Mouse (Mus musculus): ENCODE measurements around the gene Rasgef1a.

Gene Rasgef1a

DNA sequence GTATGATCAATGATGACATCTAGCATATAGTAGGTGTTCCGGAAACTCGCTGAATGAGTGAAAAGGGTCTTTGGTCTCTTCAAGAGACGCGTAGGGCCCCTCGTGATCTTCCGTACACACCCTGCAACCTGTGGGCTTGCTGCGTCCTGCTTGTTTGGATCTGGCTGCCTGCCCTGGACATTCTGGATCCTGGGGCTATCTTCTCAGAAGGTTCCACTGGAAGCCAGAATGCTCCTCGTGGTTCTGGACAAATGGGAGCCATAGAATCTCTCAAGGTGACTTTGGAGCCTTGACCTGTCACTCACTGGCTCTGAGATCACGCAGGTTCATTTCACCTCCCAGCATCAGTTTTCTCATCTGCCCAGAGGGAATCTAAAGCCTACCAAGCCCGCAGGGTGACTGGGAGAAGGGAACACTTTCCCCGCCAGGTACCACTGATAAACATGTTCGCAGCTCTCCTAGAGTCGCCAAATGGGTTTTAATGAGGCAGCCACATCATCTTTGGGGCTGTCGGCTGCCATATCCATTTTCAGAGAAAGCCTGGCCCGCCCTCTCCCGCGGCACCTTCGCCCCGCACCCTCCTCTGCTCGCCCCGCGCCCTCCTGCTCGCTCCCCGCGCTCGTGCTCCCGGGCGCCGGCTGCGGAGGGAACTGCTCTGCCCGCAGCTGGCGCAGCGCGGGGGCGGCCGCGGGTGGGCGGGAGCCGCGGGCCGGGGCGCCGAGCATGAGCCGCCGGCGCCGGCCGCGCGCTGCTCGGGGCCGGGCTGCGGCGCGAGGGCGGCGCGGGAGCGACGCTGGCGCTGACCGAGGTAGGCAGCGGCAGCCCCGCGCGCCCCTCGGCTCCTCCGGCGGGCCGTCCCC is at the start of gene Rasgef1a:
Gene Rasgef1a (plus strand): TSS at position 683 of the 860 bp plus-strand sequence.
- no peak for DNase-seq (ENCODE audit: low spot score)

DNA sequence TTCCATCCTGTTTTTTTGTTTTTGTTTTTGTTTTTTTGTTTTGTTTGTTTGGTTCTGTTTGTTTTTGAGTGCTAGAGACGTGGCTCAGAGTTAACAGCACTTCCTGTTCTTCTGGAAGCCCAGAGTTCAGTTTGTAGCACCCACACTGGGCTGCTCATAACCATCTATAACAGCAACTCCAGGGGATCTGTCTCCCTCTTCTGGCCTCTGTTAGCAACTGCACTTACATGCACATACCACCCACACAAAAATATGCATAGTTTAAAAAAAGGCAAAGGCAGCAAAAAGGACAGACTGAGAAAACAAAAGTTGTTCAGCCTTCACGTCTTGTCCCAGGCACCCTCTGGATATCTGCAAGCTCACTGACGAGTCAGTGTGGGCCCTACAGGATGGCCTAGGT is 48.0 kb upstream of the Rasgef1a start:
- no peak for DNase-seq (ENCODE audit: low spot score)

DNA sequence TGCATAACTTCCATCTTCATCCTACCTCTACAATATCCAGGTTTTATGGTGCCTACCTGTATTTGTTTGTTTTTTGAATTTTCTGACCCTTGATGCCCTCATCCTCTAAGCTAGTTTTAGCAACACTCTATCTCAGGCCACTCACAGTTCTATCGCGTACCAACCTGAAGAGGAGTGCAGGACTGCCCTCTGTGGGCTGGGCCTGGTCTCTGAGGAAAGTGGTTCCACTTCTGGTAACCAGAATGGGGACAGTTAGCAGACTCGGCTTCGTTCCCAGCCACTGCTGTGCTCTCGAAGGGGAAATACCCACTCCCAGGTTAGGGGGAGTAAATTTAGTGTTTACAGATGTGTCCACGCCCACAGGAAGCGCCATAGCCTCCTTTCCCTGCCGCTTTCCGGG is 44.5 kb upstream of the Rasgef1a start:
- DNase-seq (ENCODE audit: low spot score): peak; percentile 23

DNA sequence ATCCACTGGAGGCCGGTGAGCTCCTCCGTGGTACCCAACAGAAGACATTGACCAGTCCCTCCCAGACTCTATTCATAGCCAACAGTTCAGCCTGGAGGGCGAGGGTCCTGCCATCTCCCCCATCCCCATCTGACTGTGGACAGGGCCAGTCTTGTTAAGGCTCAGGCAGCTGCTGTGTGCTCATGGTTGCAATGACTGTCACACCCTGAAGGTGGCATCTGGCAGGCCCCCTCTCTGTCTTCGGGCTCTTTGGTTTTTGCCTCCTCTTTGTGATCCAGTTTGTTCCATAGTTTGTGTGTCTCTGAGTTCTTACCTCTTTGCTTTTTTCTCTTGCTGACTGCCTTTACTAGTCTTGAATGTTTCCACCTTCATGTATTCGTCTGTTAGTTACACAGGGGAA is 24.1 kb upstream of the Rasgef1a start:
- DNase-seq (ENCODE audit: low spot score): no peak

DNA sequence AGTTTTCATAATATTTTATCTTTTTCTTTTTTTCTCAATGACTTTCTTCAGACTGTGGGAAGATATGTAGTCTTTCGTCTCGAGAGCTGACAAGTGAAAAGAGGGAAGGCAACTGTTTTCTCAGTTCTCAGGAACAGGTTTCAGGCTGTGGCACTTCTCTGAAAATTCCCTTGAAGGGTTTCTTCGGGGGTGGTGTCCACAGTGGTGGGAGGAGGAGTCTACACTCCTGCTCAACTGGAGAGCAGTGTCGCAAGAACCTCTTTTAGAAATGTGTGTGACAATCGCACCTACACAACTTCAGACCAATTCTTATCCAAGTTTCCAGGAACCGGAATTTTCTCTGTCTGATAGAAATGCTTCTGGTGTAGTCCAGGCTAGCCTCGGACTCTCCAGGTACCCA is 22.0 kb upstream of the Rasgef1a start:
- DNase-seq (ENCODE audit: low spot score): peak; percentile 27

DNA sequence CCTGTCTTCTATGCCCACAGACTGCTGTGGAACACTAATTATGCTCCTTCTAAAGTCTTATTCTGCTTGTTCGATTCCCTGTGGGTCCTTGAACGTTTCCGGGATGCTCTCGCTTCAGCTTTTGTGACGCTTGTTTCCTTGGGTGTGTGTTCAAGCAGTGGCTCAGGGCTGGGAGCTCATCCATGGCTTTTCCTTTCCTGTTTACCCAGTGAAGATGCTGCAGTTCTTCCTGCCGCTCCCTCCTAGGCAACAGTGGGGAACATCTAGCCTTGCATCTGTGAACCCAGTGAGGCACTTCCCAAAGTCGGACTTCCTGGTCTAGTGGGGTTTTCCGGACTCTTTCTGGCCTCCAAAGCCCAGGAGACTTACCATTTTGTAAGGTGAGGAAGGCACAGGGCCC is 20.6 kb upstream of the Rasgef1a start:
- DNase-seq (ENCODE audit: low spot score): peak; percentile 54

DNA sequence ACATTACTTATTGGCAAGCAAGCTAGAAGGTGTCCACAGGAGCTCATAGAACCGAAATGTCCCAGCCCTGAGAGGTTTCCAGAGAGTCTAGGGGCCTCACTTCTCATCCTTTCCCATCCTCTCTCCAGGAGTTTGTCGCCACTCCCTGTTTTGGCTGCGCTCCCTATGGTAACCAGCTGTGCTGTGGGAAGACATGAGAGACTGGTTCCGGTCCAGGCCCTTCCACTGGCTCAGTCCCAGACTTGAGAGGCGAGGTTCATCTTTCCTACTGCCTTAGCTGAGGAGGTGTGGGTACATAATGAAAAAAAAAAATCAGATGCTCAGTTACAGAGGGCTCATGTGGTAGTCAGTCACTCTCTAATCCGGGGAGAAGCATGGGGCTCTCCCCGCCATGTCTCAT is 19.9 kb upstream of the Rasgef1a start:
- peak; percentile 58 for DNase-seq (ENCODE audit: low spot score)

DNA sequence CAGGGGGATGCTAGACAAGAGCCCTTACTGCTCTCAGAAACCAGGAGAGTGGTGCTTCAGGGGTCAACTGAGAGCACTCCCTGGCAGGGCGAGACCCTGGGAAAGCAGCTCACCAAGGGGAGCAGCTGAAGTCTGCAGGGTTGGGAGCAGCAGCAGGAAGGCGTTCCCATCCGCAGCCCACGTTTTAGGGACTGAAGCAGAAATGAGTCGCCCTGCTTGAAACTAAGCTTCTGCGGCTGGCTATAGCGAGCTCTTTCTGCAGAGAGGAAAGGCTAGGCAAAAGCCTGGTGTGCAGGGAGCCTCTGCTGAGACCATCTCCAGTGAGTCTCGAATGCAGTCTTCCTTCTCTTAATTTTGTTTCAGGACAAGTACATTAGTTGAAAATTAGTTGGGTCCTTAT is 19.3 kb upstream of the Rasgef1a start:
- no peak for DNase-seq (ENCODE audit: low spot score)

DNA sequence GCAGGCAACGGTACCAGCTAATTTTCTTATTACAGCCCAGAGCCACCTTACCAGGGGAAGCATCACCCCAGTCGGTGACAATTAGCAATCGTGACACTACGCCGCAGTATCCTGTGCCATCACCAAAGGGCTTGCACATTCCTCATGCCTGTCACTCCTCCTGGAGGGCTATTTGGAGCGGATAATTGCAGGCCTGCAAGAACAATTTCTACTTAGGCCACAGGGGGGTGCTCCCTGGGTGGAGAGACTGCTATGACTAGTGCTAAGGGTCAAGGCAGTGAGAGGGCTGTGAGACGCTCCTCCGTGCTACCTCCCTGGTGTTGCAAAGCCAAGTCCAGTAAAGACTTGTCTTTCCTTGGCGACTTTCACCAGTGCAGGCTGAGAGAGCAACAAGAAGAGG is 16.1 kb upstream of the Rasgef1a start:
- DNase-seq (ENCODE audit: low spot score): peak; percentile 71

DNA sequence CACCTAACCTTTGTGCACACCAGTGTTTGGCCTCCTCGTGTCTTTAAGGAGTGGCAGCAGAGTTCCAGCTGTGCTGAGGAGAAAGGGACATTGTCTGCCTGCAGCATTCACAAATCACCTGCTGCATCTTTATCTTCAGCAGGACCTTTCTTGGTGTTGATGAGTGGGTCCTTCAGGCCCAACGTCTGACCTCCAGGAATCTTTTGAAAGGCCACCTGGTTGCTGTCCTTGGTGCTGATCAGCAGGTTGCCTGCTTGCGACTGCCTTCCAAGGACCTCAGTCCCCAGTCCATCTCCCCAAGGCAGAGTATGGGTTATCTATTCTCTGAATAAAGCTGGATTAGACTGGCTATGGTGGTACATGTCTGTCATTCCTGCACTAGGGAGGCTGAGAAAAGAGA is 10.0 kb upstream of the Rasgef1a start:
- no peak for DNase-seq (ENCODE audit: low spot score)

DNA sequence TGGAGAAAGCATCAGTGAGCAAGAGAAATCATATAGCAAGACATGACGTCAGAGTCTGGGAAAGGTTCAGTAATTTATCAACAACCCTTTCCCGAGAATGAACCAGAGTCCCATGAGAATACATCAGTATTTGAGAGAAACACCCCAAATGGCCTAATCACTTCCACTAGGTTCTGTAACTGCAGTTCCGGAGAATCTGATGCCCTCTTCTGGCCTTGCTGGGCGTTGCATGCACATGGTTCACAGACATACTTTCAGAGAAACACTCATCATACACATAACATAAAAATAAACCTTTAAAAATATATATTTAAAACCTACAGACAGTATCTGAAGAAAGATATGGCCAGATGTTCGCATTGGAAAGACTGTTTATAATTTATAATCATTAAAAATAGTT is 3.9 kb upstream of the Rasgef1a start:
- no peak for DNase-seq (ENCODE audit: low spot score)

DNA sequence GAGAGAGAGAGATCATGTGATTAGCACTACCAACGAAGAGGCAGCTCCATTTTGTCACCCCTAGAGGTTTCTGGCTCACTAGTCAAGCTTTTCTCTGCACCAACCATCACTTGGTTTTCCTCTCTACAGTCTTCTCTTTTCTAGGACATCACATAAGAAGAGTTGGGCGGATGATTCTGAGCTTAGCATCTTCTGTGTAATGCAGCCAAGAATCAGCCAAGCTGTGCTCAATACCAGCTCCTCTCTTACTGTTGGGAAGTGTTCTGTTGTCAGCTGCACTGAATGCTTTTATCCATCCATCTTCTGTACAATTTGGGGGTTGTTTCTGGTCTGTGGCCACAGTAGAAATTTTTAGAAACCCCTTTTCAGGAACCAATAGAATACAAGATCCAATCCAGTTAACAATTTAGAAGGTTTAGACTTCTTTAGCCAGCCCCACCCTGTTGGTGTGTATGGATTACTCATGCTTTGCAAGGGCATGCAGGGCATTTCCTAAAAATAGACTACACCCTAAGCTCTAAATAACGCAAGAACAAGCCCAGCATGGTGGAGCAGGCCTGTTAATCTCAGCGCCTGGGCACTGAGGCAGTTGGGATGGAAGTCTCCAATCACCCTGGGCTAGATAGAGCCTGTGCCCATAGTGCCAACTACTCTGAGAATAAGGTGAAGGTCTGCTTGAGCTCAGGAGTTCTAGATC is 3.2 kb upstream of the Rasgef1a start:
- no peak for DNase-seq (ENCODE audit: low spot score)

DNA sequence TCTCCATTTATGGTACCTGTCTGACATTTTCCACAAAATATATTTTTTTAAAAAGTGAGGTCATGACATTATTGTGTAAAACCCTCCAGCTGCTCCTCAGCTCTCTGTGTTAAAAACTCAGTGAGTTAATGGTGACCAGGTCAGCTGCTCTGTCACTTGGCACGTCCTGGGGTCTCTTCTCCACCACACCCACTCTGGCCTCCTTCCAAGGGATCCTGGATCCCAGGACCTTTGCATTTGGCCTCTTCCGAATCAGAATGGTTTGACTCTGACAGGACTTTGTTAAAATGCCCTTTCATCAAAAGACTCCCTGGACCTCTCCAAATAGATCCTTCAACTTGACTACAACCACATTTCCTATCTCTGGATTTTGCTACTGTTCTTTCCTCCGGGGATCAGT is 982 bp upstream of the Rasgef1a start:
- peak; percentile 50 for DNase-seq (ENCODE audit: low spot score)

DNA sequence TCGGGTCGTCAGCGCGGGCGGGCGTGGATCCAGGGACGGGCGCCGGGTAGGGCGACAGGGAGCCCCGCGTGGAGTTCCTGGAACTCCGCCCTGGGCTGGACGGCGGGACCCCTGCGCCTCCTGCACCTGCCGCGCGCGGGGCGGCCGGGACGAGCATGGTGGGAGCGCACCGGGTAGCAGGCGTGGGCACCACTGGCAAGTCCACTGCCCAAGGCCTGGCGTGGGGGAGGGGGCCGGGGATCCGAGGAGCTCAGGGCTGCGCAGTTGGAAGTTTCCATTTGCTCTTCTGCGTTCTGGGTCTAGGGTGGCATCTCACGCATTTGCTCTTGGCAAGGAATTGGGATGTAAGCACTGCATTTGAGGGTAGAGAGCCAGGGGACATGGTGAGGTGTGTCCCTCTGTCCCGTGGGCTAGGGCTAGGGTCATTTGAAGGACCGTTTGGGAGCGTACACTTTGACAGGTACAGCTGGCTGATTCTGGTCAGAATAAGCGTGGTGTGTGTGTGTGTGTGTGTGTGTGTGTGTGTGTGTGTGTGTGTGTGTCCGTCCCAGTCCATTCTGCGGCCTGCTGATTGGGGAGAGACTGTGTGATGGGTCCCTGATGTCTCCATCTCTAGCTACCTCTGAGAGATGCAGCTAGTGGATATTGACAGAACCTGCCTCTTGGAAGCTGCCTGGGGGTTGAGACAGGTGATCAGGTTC is 528 bp downstream of the Rasgef1a start:
- no peak for DNase-seq (ENCODE audit: low spot score)

DNA sequence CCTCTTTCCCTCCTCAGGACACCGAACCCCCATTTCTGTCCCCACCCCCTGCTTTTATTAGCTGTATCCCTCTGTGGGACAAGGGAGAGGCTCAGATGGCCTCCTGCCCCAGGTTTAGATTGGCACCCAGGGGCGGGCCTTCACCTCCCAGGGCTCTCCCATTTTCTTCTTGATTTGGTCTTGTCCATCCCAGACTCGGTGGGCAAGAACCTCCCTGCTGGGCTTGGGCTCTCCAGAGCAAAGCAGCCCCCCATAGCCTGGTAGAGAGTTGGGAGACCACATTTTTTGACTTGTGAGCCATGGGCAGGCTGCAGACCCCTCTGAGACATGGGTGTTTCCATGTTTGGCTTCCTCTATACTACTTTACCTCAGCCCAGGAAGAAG is 1.1 kb downstream of the Rasgef1a start:
- no peak for DNase-seq (ENCODE audit: low spot score)

DNA sequence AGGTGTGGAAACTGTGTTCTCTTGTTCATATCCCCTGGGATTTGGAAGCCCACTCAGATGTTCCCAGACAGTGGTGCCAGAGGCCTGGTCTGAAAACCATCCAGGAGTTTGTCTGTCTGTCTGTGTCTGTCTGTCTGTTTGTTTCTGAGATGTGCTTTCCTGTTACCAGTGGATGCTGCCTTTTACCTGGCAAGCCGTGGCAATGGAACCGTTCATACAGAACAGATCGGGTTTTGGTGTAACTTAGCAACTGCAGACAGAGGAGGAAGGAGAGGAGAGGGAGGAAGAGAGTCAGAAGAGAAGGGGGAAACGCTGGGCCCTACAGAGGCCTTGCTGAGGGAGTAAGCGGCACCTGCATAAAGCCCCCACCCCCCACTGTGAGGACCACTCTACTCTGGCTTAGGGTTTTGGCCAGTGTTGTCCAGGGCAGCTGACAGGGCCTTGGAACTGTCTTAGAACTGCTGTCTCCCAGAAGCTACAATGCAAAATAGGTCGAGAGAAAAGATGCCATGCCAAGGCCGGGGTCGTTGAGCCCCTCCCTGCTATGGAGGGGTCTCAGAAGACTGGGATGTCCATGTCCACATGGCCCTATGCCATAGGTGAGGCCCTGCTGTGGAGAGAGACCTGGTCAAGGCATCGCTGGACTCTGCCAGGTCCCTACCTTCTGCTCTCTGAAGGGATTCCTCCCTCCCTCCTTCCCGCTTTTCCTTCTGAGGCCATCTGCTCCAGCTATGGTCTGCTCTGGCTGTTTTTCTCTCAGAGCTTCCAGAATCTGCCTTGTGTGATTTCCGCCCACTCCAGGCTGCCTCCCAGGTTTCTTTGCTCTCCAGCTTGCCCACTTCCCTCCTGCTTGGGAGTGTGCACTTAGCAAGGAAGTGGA is 2.0 kb downstream of the Rasgef1a start:
- no peak for DNase-seq (ENCODE audit: low spot score)

DNA sequence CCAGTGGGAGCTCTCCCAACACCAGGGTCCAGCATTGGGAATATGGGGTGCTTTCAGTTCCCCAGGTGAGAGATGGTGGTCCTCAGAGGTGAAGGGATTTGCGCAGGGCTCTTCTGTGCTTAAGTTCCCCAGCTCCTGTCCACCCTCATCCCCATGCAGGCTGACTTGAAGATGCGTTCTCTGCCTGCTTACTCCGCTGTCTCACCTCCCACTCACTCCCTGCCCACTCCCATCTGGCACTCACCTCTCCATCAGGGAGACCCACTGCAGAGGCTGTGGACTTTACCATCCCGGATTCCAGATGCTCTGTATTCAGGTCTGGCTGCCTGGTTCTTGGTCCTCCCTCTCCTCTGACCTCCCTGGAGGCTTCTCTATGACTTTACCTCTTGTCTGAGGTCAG is 3.6 kb downstream of the Rasgef1a start:
- no peak for DNase-seq (ENCODE audit: low spot score)

DNA sequence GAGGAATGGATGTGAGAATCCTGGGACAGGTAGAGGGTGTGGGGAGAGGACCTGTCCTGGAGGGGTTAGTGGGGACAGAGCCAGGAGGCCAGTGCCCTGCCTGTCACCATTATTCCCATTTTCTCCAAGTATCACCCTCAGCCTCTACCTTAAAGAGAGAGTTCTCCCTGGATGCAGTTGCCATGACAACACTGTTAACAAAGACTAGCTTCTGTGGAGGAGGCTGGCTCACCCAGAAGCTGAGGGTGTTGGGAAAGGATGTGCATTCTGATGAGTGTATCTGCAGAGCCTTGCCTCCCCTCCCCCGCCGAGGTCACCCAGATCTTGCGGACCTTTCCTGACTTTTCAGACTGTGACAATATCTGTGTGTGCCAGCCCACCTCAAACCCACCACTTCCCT is 4.7 kb downstream of the Rasgef1a start:
- no peak for DNase-seq (ENCODE audit: low spot score)

DNA sequence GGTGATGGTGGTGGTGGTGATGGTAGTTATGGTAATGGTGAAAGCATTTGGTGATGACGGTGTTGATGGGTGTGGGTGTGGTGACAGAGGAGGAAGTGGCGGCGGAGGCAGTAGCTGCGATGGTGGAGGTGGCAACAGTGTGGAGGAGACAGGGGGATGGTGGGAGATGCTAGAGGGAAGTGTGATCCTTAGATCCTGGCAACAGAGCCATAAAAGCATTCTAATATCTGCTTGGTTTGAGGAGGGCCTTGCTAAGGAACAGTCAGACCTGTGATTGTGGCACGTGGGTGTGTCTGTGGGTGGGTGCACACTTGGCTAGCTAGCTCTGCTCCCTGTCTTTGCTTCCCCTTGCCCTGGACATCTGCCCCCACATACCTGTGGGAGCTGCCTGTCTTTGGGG is 7.4 kb downstream of the Rasgef1a start:
- DNase-seq (ENCODE audit: low spot score): no peak

DNA sequence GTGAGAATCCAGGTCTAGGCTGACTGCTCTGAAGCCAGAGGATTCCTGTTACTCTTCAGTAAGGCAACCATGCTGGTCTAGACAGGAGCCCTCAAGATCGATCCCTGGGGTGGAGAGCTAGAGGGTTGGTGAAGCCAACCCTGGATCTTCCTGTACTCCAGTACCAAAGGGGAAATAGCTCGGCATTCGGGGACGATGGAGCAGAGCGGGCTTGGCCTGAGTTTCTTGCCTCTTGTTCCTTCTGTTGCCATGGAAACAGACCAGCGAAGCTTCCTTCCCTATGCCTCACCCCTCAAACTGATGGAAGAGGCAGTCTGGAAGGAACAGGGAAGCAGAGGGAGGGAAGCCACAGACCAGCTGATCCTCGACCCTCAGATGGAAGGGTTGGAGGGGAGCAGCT is 8.3 kb downstream of the Rasgef1a start:
- DNase-seq (ENCODE audit: low spot score): no peak

DNA sequence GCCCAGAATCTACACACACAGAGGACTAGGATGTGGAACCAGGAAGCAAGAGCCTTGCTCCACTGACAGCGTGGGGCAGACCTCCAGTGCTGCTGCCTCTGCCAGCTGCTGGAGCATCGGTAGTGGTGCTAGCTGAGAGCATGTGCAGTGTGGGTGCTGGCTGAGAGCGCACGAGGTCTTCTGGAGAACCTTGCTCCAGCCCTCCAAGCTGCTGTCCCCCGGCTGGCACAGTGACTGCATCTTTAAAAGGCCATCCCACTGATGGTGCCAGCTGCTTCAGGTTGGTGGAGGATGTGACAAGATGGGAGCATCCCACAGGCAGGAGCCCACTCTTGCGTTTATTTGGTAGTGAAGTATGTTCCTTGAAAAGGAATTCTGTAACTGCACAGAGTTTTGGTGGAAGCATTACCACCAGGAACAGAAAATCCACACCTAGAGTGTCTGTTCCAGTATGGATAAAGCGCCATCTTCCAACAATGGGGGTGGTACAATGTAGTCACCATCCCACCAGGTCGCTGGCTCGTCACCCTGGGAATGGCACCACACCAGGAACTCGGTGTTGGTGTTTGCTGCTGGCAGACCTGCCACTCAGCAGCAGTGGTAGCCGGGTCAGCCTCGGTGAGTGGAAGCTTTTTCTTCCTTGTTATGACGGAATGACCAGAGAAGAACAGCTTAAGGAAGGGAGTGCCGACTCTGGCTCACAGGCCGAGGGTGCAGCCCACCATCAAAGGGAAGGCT is 11.8 kb downstream of the Rasgef1a start:
- no peak for DNase-seq (ENCODE audit: low spot score)

All from lung, postnatal 25 days (tissue).